Mouse (Mus musculus): ENCODE measurements at regions not wholly inside any gene's neighbourhood (a gene's known extent, or its start where the extent isn't known, plus 50 kb on each side); places are given as distances from the start of the nearest gene placed in this dataset.

DNA sequence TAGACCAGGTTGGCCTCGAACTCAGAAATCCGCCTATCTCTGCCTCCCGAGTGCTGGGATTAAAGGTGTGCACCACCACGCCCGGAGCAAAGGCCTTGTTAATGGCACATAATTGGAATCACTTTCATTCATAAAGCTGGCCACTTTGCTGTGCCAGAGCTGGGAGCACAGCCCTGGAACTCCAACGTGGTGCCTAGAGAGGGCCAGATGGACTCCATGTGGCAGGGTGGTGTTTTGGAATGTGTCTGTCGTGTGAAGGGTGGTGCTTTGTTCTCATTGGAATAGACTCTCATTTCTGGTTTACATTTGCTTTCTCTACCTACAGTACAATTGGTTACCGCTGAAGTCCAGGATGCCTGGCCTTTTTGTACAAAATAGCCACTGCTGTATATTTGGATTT lies 150.2 kb downstream of the Cartpt start:
- no peak for TF ChIP-seq CTCF (IDR thresholded peaks at IDR 0.05; ENCODE audit: extremely low read depth, insufficient read depth, low read length)
- TF ChIP-seq POLR2A (IDR thresholded peaks at IDR 0.05; ENCODE audit: extremely low read depth, insufficient read depth, low read length), result no peak

All from cortical plate, adult 2 months (tissue).